Mouse (Mus musculus): Measurements from ENCODE around the gene Pfdn4. TPM values are rescaled to one million over a fixed set of nuclear protein-coding genes. Genes with fewer than 3 reads are reported as not detected.

Gene Pfdn4
- polyA plus RNA-seq, 1 experiment from 2014 or later = 61.8 TPM

GRCm38 (mm10) chr2:170503343-170503742 is 7.1 kb downstream of the Pfdn4 start:
- Histone ChIP-seq H3K4me2 (replicated peaks; ENCODE audit: low read depth) (no peak overlapping the region), H3K4me1 (replicated peaks; ENCODE audit: control insufficient read depth, insufficient read depth) (no peaks in the 10 kb centered on the region), H3K27me3 (ENCODE audit: control insufficient read depth, insufficient read depth, low read length) (peaks cover 2% of the 10 kb centered on the region; the same call in 1 of the 2 replicates), H3K36me3 (ENCODE audit: control insufficient read depth, insufficient read depth, low read length) (no peaks in the 10 kb centered on the region), H3K9me3 (ENCODE audit: control insufficient read depth, low read length) (no peaks in the 10 kb centered on the region), H3K4me3 (ENCODE audit: low read depth, low read length) (no peak overlapping the region), H3K9ac (ENCODE audit: low read length) (no peak overlapping the region), H3K27ac (replicated peaks) (no peak overlapping the region)
- ATAC-seq (ENCODE audit: low FRiP score, low TSS enrichment) (peak; percentile 51; the same call in 1 of the 2 replicates), DNase-seq (ENCODE audit: low spot score) (no peak)
- WGBS = 29% methylated on average over 8 of the region's 8 CpGs
- TF ChIP-seq EP300 (optimal IDR thresholded peaks at IDR 0.05) (no peak), CTCF (IDR thresholded peaks at IDR 0.05; ENCODE audit: low read depth) (no peak)

GRCm38 (mm10) chr2:170503983-170504382 is 7.8 kb downstream of the Pfdn4 start:
- H3K4me1 ChIP-seq (replicated peaks; ENCODE audit: control insufficient read depth, insufficient read depth) = no peaks in the 10 kb centered on the region
- no peak for TF ChIP-seq EP300 (optimal IDR thresholded peaks at IDR 0.05)
- no peak for TF ChIP-seq CTCF (IDR thresholded peaks at IDR 0.05; ENCODE audit: low read depth)
- 33% methylated on average over 4 of the region's 4 CpGs for WGBS
- H3K4me2 ChIP-seq (replicated peaks; ENCODE audit: low read depth) = no peak overlapping the region
- no peaks in the 10 kb centered on the region for H3K9me3 ChIP-seq (ENCODE audit: control insufficient read depth, low read length)
- ATAC-seq (ENCODE audit: low FRiP score, low TSS enrichment) = no peak
- H3K27ac ChIP-seq (replicated peaks) = no peak overlapping the region
- H3K4me3 ChIP-seq (ENCODE audit: low read depth, low read length) = no peak overlapping the region
- H3K36me3 ChIP-seq (ENCODE audit: control insufficient read depth, insufficient read depth, low read length) = no peaks in the 10 kb centered on the region
- no peaks in the 10 kb centered on the region; the same call in 1 of the 2 replicates for H3K27me3 ChIP-seq (ENCODE audit: control insufficient read depth, insufficient read depth, low read length)
- DNase-seq (ENCODE audit: low spot score) = no peak
- H3K9ac ChIP-seq (ENCODE audit: low read length) = no peak overlapping the region

GRCm38 (mm10) chr2:170507734-170508133 is 11.5 kb downstream of the Pfdn4 start:
- DNase-seq (ENCODE audit: low spot score) (peak; percentile 83), ATAC-seq (ENCODE audit: low FRiP score, low TSS enrichment) (peak; percentile 46; the same call in 1 of the 2 replicates)
- 0 out of 2 replicates have a peak, but pooled peaks cover 2% of the 10 kb centered on the region for H3K4me1 ChIP-seq (replicated peaks; ENCODE audit: control insufficient read depth, insufficient read depth)
- H3K4me3 ChIP-seq (ENCODE audit: low read depth, low read length) = no peak overlapping the region
- H3K9ac ChIP-seq (ENCODE audit: low read length) = no peak overlapping the region
- no peaks in the 10 kb centered on the region for H3K36me3 ChIP-seq (ENCODE audit: control insufficient read depth, insufficient read depth, low read length)
- H3K9me3 ChIP-seq (ENCODE audit: control insufficient read depth, low read length) = no peaks in the 10 kb centered on the region
- no peak overlapping the region for H3K4me2 ChIP-seq (replicated peaks; ENCODE audit: low read depth)
- H3K27me3 ChIP-seq (ENCODE audit: control insufficient read depth, insufficient read depth, low read length) = no peaks in the 10 kb centered on the region
- 4% methylated on average over 10 of the region's 10 CpGs for WGBS
- H3K27ac ChIP-seq (replicated peaks) = no peak overlapping the region
- TF ChIP-seq EP300 (optimal IDR thresholded peaks at IDR 0.05) (no peak), CTCF (IDR thresholded peaks at IDR 0.05; ENCODE audit: low read depth) (peak; percentile 91)

- Histone ChIP-seq H3K36me3 (ENCODE audit: control insufficient read depth, insufficient read depth, low read length) (no peaks in the 10 kb centered on the region), H3K4me2 (replicated peaks; ENCODE audit: low read depth) (peak overlapping the region; percentile 45), H3K4me3 (ENCODE audit: low read depth, low read length) (peak overlapping the region; percentile 24; the same call in 1 of the 2 replicates), H3K27ac (replicated peaks) (no peak overlapping the region), H3K9ac (ENCODE audit: low read length) (0 out of 2 replicates have a peak overlapping the region, but pooled peaks have one; percentile 1), H3K4me1 (replicated peaks; ENCODE audit: control insufficient read depth, insufficient read depth) (0 out of 2 replicates have a peak, but pooled peaks cover 2% of the 10 kb centered on the region), H3K9me3 (ENCODE audit: control insufficient read depth, low read length) (no peaks in the 10 kb centered on the region), H3K27me3 (ENCODE audit: control insufficient read depth, insufficient read depth, low read length) (no peaks in the 10 kb centered on the region)
- DNase-seq (ENCODE audit: low spot score) (peak; percentile 87), ATAC-seq (ENCODE audit: low FRiP score, low TSS enrichment) (peak; percentile 12)
- 2% methylated on average over 12 of the region's 12 CpGs for WGBS
- TF ChIP-seq CTCF (IDR thresholded peaks at IDR 0.05; ENCODE audit: low read depth) (peak; percentile 94), EP300 (optimal IDR thresholded peaks at IDR 0.05) (no peak)
Observed at GRCm38 (mm10) chr2:170508821-170509220, 12.6 kb downstream of the Pfdn4 start.

GRCm38 (mm10) chr2:170511073-170511891 is 15.1 kb downstream of the Pfdn4 start:
- Histone ChIP-seq H3K27ac (replicated peaks) (peak overlapping the region; percentile 81), H3K36me3 (ENCODE audit: control insufficient read depth, insufficient read depth, low read length) (no peaks in the 10 kb centered on the region), H3K4me1 (replicated peaks; ENCODE audit: control insufficient read depth, insufficient read depth) (0 out of 2 replicates have a peak, but pooled peaks cover 2% of the 10 kb centered on the region), H3K4me2 (replicated peaks; ENCODE audit: low read depth) (peak overlapping the region; percentile 81), H3K4me3 (ENCODE audit: low read depth, low read length) (peak overlapping the region; percentile 92), H3K9me3 (ENCODE audit: control insufficient read depth, low read length) (no peaks in the 10 kb centered on the region), H3K27me3 (ENCODE audit: control insufficient read depth, insufficient read depth, low read length) (no peaks in the 10 kb centered on the region), H3K9ac (ENCODE audit: low read length) (peak overlapping the region; percentile 94)
- WGBS = under 1% methylated on average over 66 of the region's 69 CpGs
- TF ChIP-seq EP300 (optimal IDR thresholded peaks at IDR 0.05) = peak; percentile 88
- TF ChIP-seq CTCF (IDR thresholded peaks at IDR 0.05; ENCODE audit: low read depth) = peak; percentile 97
- ATAC-seq (ENCODE audit: low FRiP score, low TSS enrichment) = peak; percentile 79
- peak; percentile 94 for DNase-seq (ENCODE audit: low spot score)

GRCm38 (mm10) chr2:170513756-170514155 is 17.5 kb downstream of the Pfdn4 start:
- Histone ChIP-seq H3K27ac (replicated peaks) (no peak overlapping the region), H3K9ac (ENCODE audit: low read length) (no peak overlapping the region), H3K27me3 (ENCODE audit: control insufficient read depth, insufficient read depth, low read length) (no peaks in the 10 kb centered on the region), H3K4me3 (ENCODE audit: low read depth, low read length) (no peak overlapping the region), H3K9me3 (ENCODE audit: control insufficient read depth, low read length) (no peaks in the 10 kb centered on the region), H3K4me2 (replicated peaks; ENCODE audit: low read depth) (no peak overlapping the region), H3K36me3 (ENCODE audit: control insufficient read depth, insufficient read depth, low read length) (peaks cover 3% of the 10 kb centered on the region; the same call in 1 of the 2 replicates), H3K4me1 (replicated peaks; ENCODE audit: control insufficient read depth, insufficient read depth) (0 out of 2 replicates have a peak, but pooled peaks cover 2% of the 10 kb centered on the region)
- ATAC-seq (ENCODE audit: low FRiP score, low TSS enrichment) (no peak), DNase-seq (ENCODE audit: low spot score) (no peak)
- no peak for TF ChIP-seq CTCF (IDR thresholded peaks at IDR 0.05; ENCODE audit: low read depth)
- TF ChIP-seq EP300 (optimal IDR thresholded peaks at IDR 0.05) = no peak
- WGBS = 83% methylated on average over 12 of the region's 12 CpGs
